Mouse (Mus musculus): ENCODE results near the gene Vps39. TPM values are rescaled to one million over a fixed set of nuclear protein-coding genes. Genes with fewer than 3 reads are reported as not detected.

Gene Vps39
- 34.0 TPM for polyA plus RNA-seq (2012; fragmentation: generic; extraction: Trizol)

DNA sequence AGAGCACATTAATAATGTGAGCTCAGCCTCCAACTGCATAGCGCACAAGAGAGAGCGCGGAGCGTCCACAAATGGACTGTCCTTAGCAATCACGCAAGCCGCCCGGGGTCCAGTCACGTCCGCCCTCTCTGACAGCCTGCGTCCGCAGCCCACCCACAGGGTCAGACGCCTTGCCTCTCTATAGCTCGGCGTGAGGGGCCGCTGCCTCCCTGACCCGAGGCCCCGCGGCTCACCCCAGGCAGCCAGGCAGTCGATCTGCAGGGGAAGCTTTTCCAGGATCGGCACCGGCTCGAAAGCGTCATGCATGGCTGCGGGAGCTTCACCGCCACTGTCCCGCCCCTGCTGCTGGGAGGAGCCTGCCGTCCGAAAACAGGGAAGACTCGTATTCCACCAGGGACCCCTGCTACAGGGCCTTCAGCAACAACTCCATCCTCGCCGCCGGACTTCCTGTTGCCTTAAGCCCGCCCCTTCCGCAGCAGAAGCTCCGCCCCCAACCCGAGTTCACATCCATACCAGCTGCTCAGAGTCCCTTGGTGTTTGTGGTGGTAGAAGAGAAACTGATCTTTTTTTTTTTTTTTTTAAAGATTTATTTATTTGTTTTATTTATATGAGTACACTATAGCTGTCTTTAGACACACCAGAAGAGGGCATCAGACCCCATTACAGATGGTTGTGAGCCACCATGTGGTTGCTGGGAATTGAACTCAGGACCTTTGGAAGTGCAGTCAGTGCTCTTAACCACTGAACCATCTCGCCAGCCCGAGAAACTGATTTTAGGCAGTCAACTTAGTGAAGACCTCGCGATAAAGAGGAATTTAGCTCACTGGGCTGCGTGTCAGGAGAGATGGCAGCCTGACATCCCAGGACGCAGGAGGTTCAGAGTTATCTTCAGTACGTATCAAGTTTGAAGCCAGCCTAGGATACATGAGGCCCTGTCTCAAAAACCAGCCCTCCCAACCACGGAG, at the start of gene Vps39:
Vps39 (minus strand) TSS at position 456 of the 965 bp plus-strand sequence.
- Histone ChIP-seq H3K4me3 (peak within 1 kb of the TSS; percentile 72), H3K4me2 (ENCODE audit: low read depth) (peak within 1 kb of the TSS; percentile 79), H3K27me3 (ENCODE audit: control insufficient read depth, insufficient read depth, insufficient read length) (no peaks in the 10 kb centered on the region), H3ac (ENCODE audit: control insufficient read depth, insufficient read length) (peak within 1 kb of the TSS; percentile 14), H3K36me3 (ENCODE audit: control insufficient read depth, insufficient read depth) (peaks cover 30% of the 10 kb centered on the region), H3K79me2 (ENCODE audit: control insufficient read depth, insufficient read depth) (peaks cover 13% of the 10 kb centered on the region)
- TF ChIP-seq CEBPB (IDR thresholded peaks at IDR 0.05; ENCODE audit: insufficient read depth, poor library complexity, severe bottlenecking): no peak
- TF ChIP-seq TCF12 (IDR thresholded peaks at IDR 0.05; ENCODE audit: insufficient read depth, poor library complexity, severe bottlenecking): no peak
- no peak for TF ChIP-seq USF1 (IDR thresholded peaks at IDR 0.05; ENCODE audit: low read depth)
- TF ChIP-seq E2F4 (IDR thresholded peaks at IDR 0.05; ENCODE audit: insufficient read depth): no peak
- TF ChIP-seq MAX (IDR thresholded peaks at IDR 0.05; ENCODE audit: low read depth): no peak
- TF ChIP-seq REST (IDR thresholded peaks at IDR 0.05; ENCODE audit: insufficient read depth, insufficient read length): no peak
- no peak for TF ChIP-seq MYOD1 (IDR thresholded peaks at IDR 0.05; ENCODE audit: control insufficient read depth in 1 of 3, insufficient read length in 2 of 3, low read depth in 2 of 3)
- peak; percentile 73 for TF ChIP-seq POLR2A (IDR thresholded peaks at IDR 0.05; ENCODE audit: insufficient read length, low read depth)
- TF ChIP-seq TCF3 (IDR thresholded peaks at IDR 0.05; ENCODE audit: insufficient read length, low read depth): no peak
- TF ChIP-seq SRF (IDR thresholded peaks at IDR 0.05; ENCODE audit: control insufficient read depth, insufficient read length, low read depth): no peak
- peak in 1 of 3 experiments; percentile 10 for TF ChIP-seq MYOG (IDR thresholded peaks at IDR 0.05; ENCODE audit: control insufficient read depth in 1 of 3, insufficient read depth in 1 of 3, insufficient read length in 2 of 3, low read depth in 2 of 3)
- TF ChIP-seq POLR2AphosphoS2 (IDR thresholded peaks at IDR 0.05; ENCODE audit: insufficient read length, low read depth): peak; percentile 73

DNA sequence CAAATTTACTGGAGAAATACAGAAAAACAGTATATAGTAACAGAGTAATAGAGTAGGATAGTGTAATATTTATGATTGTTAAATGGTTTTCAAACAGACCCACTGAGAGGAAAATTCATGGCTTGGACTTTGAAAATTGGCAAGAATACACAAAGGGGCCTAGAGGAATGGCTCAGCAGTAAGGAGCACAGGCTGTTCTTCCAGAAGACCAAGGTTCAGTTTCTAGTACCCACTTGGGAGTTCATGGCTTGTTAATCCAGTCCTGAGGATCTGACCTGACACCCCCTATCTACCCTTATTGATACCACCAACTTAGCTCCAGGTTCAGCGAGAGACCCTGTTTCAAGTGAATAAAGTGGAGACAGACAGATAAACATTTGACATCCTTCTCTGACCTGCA, 45.0 kb upstream of the Vps39 start:
- Histone ChIP-seq H3K27me3 (ENCODE audit: control insufficient read depth, insufficient read depth, insufficient read length) (no peaks in the 10 kb centered on the region), H3ac (ENCODE audit: control insufficient read depth, insufficient read length) (no peak overlapping the region), H3K4me3 (no peak overlapping the region), H3K36me3 (ENCODE audit: control insufficient read depth, insufficient read depth) (peaks cover 36% of the 10 kb centered on the region), H3K4me2 (ENCODE audit: low read depth) (no peak overlapping the region), H3K79me2 (ENCODE audit: control insufficient read depth, insufficient read depth) (peaks cover 49% of the 10 kb centered on the region)
- no peak for TF ChIP-seq POLR2AphosphoS2 (IDR thresholded peaks at IDR 0.05; ENCODE audit: insufficient read length, low read depth)
- no peak for TF ChIP-seq REST (IDR thresholded peaks at IDR 0.05; ENCODE audit: insufficient read depth, insufficient read length)
- no peak for TF ChIP-seq MYOG (IDR thresholded peaks at IDR 0.05; ENCODE audit: control insufficient read depth in 1 of 3, insufficient read depth in 1 of 3, insufficient read length in 2 of 3, low read depth in 2 of 3)
- no peak for TF ChIP-seq TCF12 (IDR thresholded peaks at IDR 0.05; ENCODE audit: insufficient read depth, poor library complexity, severe bottlenecking)
- TF ChIP-seq USF1 (IDR thresholded peaks at IDR 0.05; ENCODE audit: low read depth): no peak
- no peak for TF ChIP-seq POLR2A (IDR thresholded peaks at IDR 0.05; ENCODE audit: insufficient read length, low read depth)

DNA sequence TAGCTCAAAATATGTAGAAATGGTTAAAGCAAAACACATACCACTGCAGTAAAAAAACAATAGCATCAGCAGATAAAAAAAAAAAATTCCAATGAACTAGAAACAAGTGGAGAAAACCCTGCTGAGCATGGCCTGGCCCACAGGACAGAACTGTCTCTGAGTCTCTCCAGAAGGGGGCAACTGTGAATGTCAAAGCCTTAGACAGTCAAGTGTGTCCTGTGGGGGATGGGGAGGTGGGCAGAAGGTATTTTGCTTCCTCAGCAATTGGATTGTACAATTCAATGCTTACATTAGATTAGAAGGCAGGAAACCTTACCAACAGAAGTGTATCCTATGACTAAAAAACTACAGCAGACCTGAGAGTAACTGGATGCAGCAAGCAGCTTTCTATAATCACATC, 39.5 kb upstream of the Vps39 start:
- H3K4me3 ChIP-seq: no peak overlapping the region
- no peak for TF ChIP-seq E2F4 (IDR thresholded peaks at IDR 0.05; ENCODE audit: insufficient read depth)
- no peak for TF ChIP-seq MYOG (IDR thresholded peaks at IDR 0.05; ENCODE audit: control insufficient read depth in 1 of 3, insufficient read depth in 1 of 3, insufficient read length in 2 of 3, low read depth in 2 of 3)
- TF ChIP-seq REST (IDR thresholded peaks at IDR 0.05; ENCODE audit: insufficient read depth, insufficient read length): no peak
- no peak for TF ChIP-seq CEBPB (IDR thresholded peaks at IDR 0.05; ENCODE audit: insufficient read depth, poor library complexity, severe bottlenecking)
- no peak for TF ChIP-seq USF1 (IDR thresholded peaks at IDR 0.05; ENCODE audit: low read depth)
- TF ChIP-seq TCF12 (IDR thresholded peaks at IDR 0.05; ENCODE audit: insufficient read depth, poor library complexity, severe bottlenecking): no peak
- TF ChIP-seq MAX (IDR thresholded peaks at IDR 0.05; ENCODE audit: low read depth): no peak
- TF ChIP-seq POLR2A (IDR thresholded peaks at IDR 0.05; ENCODE audit: insufficient read length, low read depth): no peak
- no peak for TF ChIP-seq TCF3 (IDR thresholded peaks at IDR 0.05; ENCODE audit: insufficient read length, low read depth)
- no peak for TF ChIP-seq MYOD1 (IDR thresholded peaks at IDR 0.05; ENCODE audit: control insufficient read depth in 1 of 3, insufficient read length in 2 of 3, low read depth in 2 of 3)
- no peak for TF ChIP-seq SRF (IDR thresholded peaks at IDR 0.05; ENCODE audit: control insufficient read depth, insufficient read length, low read depth)
- TF ChIP-seq POLR2AphosphoS2 (IDR thresholded peaks at IDR 0.05; ENCODE audit: insufficient read length, low read depth): no peak
- H3K4me2 ChIP-seq (ENCODE audit: low read depth): no peak overlapping the region
- no peaks in the 10 kb centered on the region for H3K27me3 ChIP-seq (ENCODE audit: control insufficient read depth, insufficient read depth, insufficient read length)
- no peaks in the 10 kb centered on the region for H3K79me2 ChIP-seq (ENCODE audit: control insufficient read depth, insufficient read depth)
- H3K36me3 ChIP-seq (ENCODE audit: control insufficient read depth, insufficient read depth): peaks cover 51% of the 10 kb centered on the region
- no peak overlapping the region for H3ac ChIP-seq (ENCODE audit: control insufficient read depth, insufficient read length)

DNA sequence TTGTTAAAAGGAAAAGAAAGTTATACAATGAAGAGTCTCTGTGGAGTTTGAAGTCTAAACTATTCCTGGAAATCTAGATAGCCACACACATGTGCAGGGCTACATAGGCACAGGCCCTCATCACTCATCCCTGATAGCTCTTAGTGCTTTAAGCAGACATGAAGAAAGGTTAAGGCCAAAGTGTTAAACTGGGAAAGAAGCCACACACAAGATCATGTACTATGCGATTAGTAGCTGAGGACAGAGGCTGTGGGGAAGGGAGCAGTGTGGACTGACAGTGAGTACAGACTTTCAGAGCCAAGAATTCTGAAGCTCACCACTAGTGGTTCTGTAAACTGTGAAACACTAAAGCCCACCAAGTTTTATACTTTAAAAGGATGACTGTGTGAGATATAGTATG, 38.0 kb upstream of the Vps39 start:
- Histone ChIP-seq H3K4me3 (no peak overlapping the region), H3K4me2 (ENCODE audit: low read depth) (no peak overlapping the region)
- TF ChIP-seq MYOG (IDR thresholded peaks at IDR 0.05; ENCODE audit: control insufficient read depth in 1 of 3, insufficient read depth in 1 of 3, insufficient read length in 2 of 3, low read depth in 2 of 3) (no peak), SRF (IDR thresholded peaks at IDR 0.05; ENCODE audit: control insufficient read depth, insufficient read length, low read depth) (no peak), MAX (IDR thresholded peaks at IDR 0.05; ENCODE audit: low read depth) (no peak), TCF3 (IDR thresholded peaks at IDR 0.05; ENCODE audit: insufficient read length, low read depth) (no peak), CEBPB (IDR thresholded peaks at IDR 0.05; ENCODE audit: insufficient read depth, poor library complexity, severe bottlenecking) (no peak), USF1 (IDR thresholded peaks at IDR 0.05; ENCODE audit: low read depth) (no peak), REST (IDR thresholded peaks at IDR 0.05; ENCODE audit: insufficient read depth, insufficient read length) (no peak), E2F4 (IDR thresholded peaks at IDR 0.05; ENCODE audit: insufficient read depth) (no peak), POLR2A (IDR thresholded peaks at IDR 0.05; ENCODE audit: insufficient read length, low read depth) (no peak), TCF12 (IDR thresholded peaks at IDR 0.05; ENCODE audit: insufficient read depth, poor library complexity, severe bottlenecking) (no peak), MYOD1 (IDR thresholded peaks at IDR 0.05; ENCODE audit: control insufficient read depth in 1 of 3, insufficient read length in 2 of 3, low read depth in 2 of 3) (no peak), POLR2AphosphoS2 (IDR thresholded peaks at IDR 0.05; ENCODE audit: insufficient read length, low read depth) (no peak)

More for the DNA sequence above, 38.0 kb upstream of the Vps39 start:
- H3K27me3 ChIP-seq (ENCODE audit: control insufficient read depth, insufficient read depth, insufficient read length): no peaks in the 10 kb centered on the region
- no peak overlapping the region for H3ac ChIP-seq (ENCODE audit: control insufficient read depth, insufficient read length)
- peaks cover 50% of the 10 kb centered on the region for H3K36me3 ChIP-seq (ENCODE audit: control insufficient read depth, insufficient read depth)
- H3K79me2 ChIP-seq (ENCODE audit: control insufficient read depth, insufficient read depth): no peaks in the 10 kb centered on the region
